Mouse (Mus musculus) C2C12 (cell line): Measurements from ENCODE around the gene Il1rapl1.

Experiments used
- CEBPB ChIP-seq: IDR thresholded peaks from one replicate; pipeline ENCODE4 v1.6.1; 2011; ENCODE audit warnings: low read depth, mild to moderate bottlenecking, control low read depth, moderate library complexity
- CTCF ChIP-seq: IDR thresholded peaks from one replicate; pipeline ENCODE4 v1.5.1; 2011; ENCODE audit not compliant: control insufficient read depth, insufficient read depth, insufficient read length
- FOSL1 ChIP-seq: IDR thresholded peaks from one replicate; pipeline ENCODE4 v1.8.0; 2011; ENCODE audit warnings: mild to moderate bottlenecking, low read length; ENCODE audit not compliant: poor library complexity, insufficient read depth, severe bottlenecking
- MAX ChIP-seq: IDR thresholded peaks from one replicate; pipeline ENCODE4 v1.6.1; 2011; ENCODE audit warnings: mild to moderate bottlenecking, control low read depth
- MYOG ChIP-seq: IDR thresholded peaks from one replicate; pipeline ENCODE4 v1.6.1; 2011; ENCODE audit not compliant: control insufficient read depth, insufficient read length; ENCODE audit errors: extremely low read depth
- USF1 ChIP-seq: IDR thresholded peaks from one replicate; pipeline ENCODE4 v1.6.1; 2011; ENCODE audit warnings: low read depth, mild to moderate bottlenecking, control low read depth, moderate library complexity

DNA sequence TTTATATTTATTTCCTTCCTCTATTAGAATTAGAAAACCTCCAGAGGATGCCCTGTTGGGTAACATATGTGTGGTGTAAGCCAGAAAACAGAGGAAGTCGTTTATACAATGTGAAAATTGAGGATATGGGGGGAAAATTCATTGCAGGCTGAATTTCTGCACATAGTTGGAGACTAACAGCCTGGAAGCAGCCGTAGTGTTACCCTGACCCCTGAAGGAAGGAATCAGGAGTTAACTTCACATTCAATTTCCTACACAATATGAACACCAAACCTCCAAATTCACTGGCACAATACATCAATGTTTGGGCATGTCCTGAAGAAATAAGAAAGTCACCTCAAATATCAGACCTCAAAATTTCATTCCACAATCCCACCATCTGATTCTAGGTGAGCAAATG, 3.2 kb downstream of the Il1rapl1 start:
- TF ChIP-seq CTCF (no peak), USF1 (no peak), MAX (no peak), CEBPB (no peak), MYOG (no peak), FOSL1 (no peak)
